Comparison of ENCODE assay signal across 9 mouse cellular contexts in genomic region chr5:43841144-43842010, GRCm38 (mm10). TPM values are rescaled to one million over a fixed set of nuclear protein-coding genes. Genes with fewer than 3 reads are reported as not detected.
DNase-seq lines count a peak whose midpoint lies in the region; ATAC-seq and TF ChIP-seq lines count a peak whose summit lies in the region.
"Had no signal": no experiment of that assay in that cellular context is flagged by ENCODE, and none has a peak within 500 bp of the region (broad histone marks: within the 10 kb centered on the region; RNA-seq: fewer than 3 reads in every experiment).

No protein-coding gene starts in this region.

- no peaks in the 10 kb centered on the region for H3K36me3 ChIP-seq in forebrain, embryonic 14.5 days (ENCODE audit: control insufficient read depth, insufficient read depth, low read length)
- H3K36me3 ChIP-seq in intestine, postnatal 0 days (ENCODE audit: control insufficient read depth, insufficient read depth), result no peaks in the 10 kb centered on the region
- H3K36me3 ChIP-seq in small intestine, adult 2 months (ENCODE audit: control insufficient read depth, insufficient read depth, low read length), result no peaks in the 10 kb centered on the region; the same call in 1 of the 2 replicates
- H3K36me3 ChIP-seq: midbrain, embryonic 12.5 days had no signal

- TF ChIP-seq CTCF in intestine, postnatal 0 days (IDR thresholded peaks at IDR 0.05; ENCODE audit: low read depth), result peak; percentile 96
- TF ChIP-seq CTCF in small intestine, adult 2 months (IDR thresholded peaks at IDR 0.05; ENCODE audit: extremely low read depth, insufficient read length, insufficient replicate concordance, low read depth, low read length), result no peak

- no peaks in the 10 kb centered on the region for H3K27me3 ChIP-seq in forebrain, embryonic 14.5 days (replicated peaks; ENCODE audit: control insufficient read depth, insufficient read depth, low read length)
- no peaks in the 10 kb centered on the region for H3K27me3 ChIP-seq in intestine, postnatal 0 days (replicated peaks; ENCODE audit: control insufficient read depth, insufficient read depth, low read length)
- no peaks in the 10 kb centered on the region for H3K27me3 ChIP-seq in small intestine, adult 2 months (ENCODE audit: control insufficient read depth, insufficient read depth, low read length)
- H3K27me3 ChIP-seq: midbrain, embryonic 12.5 days had no signal

- H3K9ac ChIP-seq in forebrain, embryonic 14.5 days (ENCODE audit: low read length), result no peak overlapping the region
- no peak overlapping the region for H3K9ac ChIP-seq in intestine, postnatal 0 days (ENCODE audit: low read depth, low read length)
- H3K9ac ChIP-seq: midbrain, embryonic 12.5 days had no signal

- no peak overlapping the region for H3K4me2 ChIP-seq in forebrain, embryonic 14.5 days (ENCODE audit: low read length)
- peak overlapping the region; percentile 57 for H3K4me2 ChIP-seq in intestine, postnatal 0 days (replicated peaks; ENCODE audit: low read depth)
- H3K4me2 ChIP-seq: midbrain, embryonic 12.5 days had no signal

- H3K4me1 ChIP-seq in forebrain, embryonic 14.5 days (ENCODE audit: control insufficient read depth, insufficient read depth, low read length), result no peaks in the 10 kb centered on the region
- H3K4me1 ChIP-seq in intestine, postnatal 0 days (replicated peaks; ENCODE audit: control insufficient read depth, insufficient read depth, low read length), result no peaks in the 10 kb centered on the region; the same call in 1 of the 2 replicates
- no peaks in the 10 kb centered on the region; the same call in 1 of the 2 replicates for H3K4me1 ChIP-seq in small intestine, adult 2 months (ENCODE audit: control insufficient read depth, insufficient read depth, insufficient read length, low read length)

- TF ChIP-seq POLR2A in small intestine, adult 2 months (IDR thresholded peaks at IDR 0.05; ENCODE audit: low read depth, low read length), result no peak

- H3K9me3 ChIP-seq in forebrain, embryonic 14.5 days (replicated peaks; ENCODE audit: control insufficient read depth, low read length), result 0 out of 2 replicates have a peak, but pooled peaks cover 2% of the 10 kb centered on the region
- H3K9me3 ChIP-seq in intestine, postnatal 0 days (ENCODE audit: control insufficient read depth), result 0 out of 2 replicates have a peak, but pooled peaks cover 4% of the 10 kb centered on the region

- ATAC-seq in forebrain, embryonic 14.5 days, result 0 out of 2 replicates have a peak, but pooled peaks have one; percentile 56
- peak; percentile 47; the same call in 1 of the 2 replicates for ATAC-seq in intestine, postnatal 0 days

- peak; percentile 37 for DNase-seq in gastrocnemius, postnatal 10 days
- no peak for DNase-seq in gastrocnemius, postnatal 25 days
- DNase-seq in CD4-positive helper T cell, adult 2 months (ENCODE audit: low read depth, low spot score), result peak; percentile 71
- peak; percentile 24 for DNase-seq in c-Kit-negative CD71-positive TER-119-positive erythroid progenitor cells, embryonic 14.5 days (ENCODE audit: low read depth, low spot score)
- peak; percentile 82 for DNase-seq in forebrain, embryonic 14.5 days (ENCODE audit: low spot score)
- peak; percentile 80 for DNase-seq in lung, postnatal 25 days (ENCODE audit: low spot score)

- no peak overlapping the region for H3K4me3 ChIP-seq in forebrain, embryonic 14.5 days (ENCODE audit: low read depth, low read length)
- peak overlapping the region; percentile 24 for H3K4me3 ChIP-seq in intestine, postnatal 0 days (ENCODE audit: low read depth, low read length)
- H3K4me3 ChIP-seq in small intestine, adult 2 months (ENCODE audit: low read depth, low read length), result peak overlapping the region; percentile 8; the same call in 1 of the 2 replicates
- H3K4me3 ChIP-seq: midbrain, embryonic 12.5 days had no signal

- H3K27ac ChIP-seq in forebrain, embryonic 14.5 days (ENCODE audit: low read depth, low read length), result no peak overlapping the region
- no peak overlapping the region for H3K27ac ChIP-seq in intestine, postnatal 0 days (ENCODE audit: low read depth, low read length)
- peak overlapping the region; percentile 83 for H3K27ac ChIP-seq in small intestine, adult 2 months (ENCODE audit: insufficient read depth, low read depth, low read length)
- H3K27ac ChIP-seq: midbrain, embryonic 12.5 days had no signal

- WGBS in forebrain, embryonic 14.5 days, result 52% methylated on average over 11 of the region's 11 CpGs
- 13% methylated on average over 11 of the region's 11 CpGs for WGBS in intestine, postnatal 0 days
- 1% methylated on average over 11 of the region's 11 CpGs for WGBS in small intestine, adult 2 months

RNA-seq across cellular contexts. Expression of gene Fbxl5, which starts 19.9 kb away (rescaled TPM):
- total RNA-seq in gastrocnemius, postnatal 10 days (2021), result 10 to 100 TPM; 27.7 to 32.5 TPM
- 10 to 100 TPM; 26.6 to 27.4 TPM for total RNA-seq in gastrocnemius, postnatal 25 days (2021)
- 91.8 and 99.8 TPM in 2 replicates for polyA plus RNA-seq in forebrain, embryonic 14.5 days (2014; fragmentation: Nextera tagmentation; extraction: Ambion mirVana)
- polyA plus RNA-seq in intestine, postnatal 0 days (2015; fragmentation: Nextera tagmentation; extraction: Ambion mirVana), result 93.6 and 108 TPM in 2 replicates
- 12.0 and 25.8 TPM in 2 replicates for polyA plus RNA-seq in small intestine, adult 2 months (2012; rRNA removed)

RNA-seq across cellular contexts. Expression of gene Bst1, which starts 22.7 kb away (rescaled TPM):
- under 1 TPM; 0.26 to 0.47 TPM for total RNA-seq in gastrocnemius, postnatal 10 days (2021)
- under 1 TPM in 1 of 2 experiments, not detected in 1; 0.21 TPM for total RNA-seq in gastrocnemius, postnatal 25 days (2021)
- polyA plus RNA-seq in forebrain, embryonic 14.5 days (2014; fragmentation: Nextera tagmentation; extraction: Ambion mirVana), result not detected in 2 replicates
- 142 and 144 TPM in 2 replicates for polyA plus RNA-seq in intestine, postnatal 0 days (2015; fragmentation: Nextera tagmentation; extraction: Ambion mirVana)
- 25.9 and 87.8 TPM in 2 replicates for polyA plus RNA-seq in small intestine, adult 2 months (2012; rRNA removed)

RNA-seq across cellular contexts. Expression of gene Cd38, which starts 27.0 kb away (rescaled TPM):
- total RNA-seq in gastrocnemius, postnatal 10 days (2021), result 1 to 10 TPM; 5.6 to 7.6 TPM
- total RNA-seq in gastrocnemius, postnatal 25 days (2021), result 1 to 10 TPM; 2.9 to 3.3 TPM
- 2.8 and 2.9 TPM in 2 replicates for polyA plus RNA-seq in forebrain, embryonic 14.5 days (2014; fragmentation: Nextera tagmentation; extraction: Ambion mirVana)
- polyA plus RNA-seq in intestine, postnatal 0 days (2015; fragmentation: Nextera tagmentation; extraction: Ambion mirVana), result 9.5 and 10.9 TPM in 2 replicates
- 12.4 and 17.6 TPM in 2 replicates for polyA plus RNA-seq in small intestine, adult 2 months (2012; rRNA removed)

Comparison
In these comparisons a context has a peak if more than half of its experiments do, and no peak if none do; other contexts are left out.
1. RNA of gene Bst1, which starts 22.7 kb away (polyA plus RNA-seq): 142 to 144 TPM in intestine, postnatal 0 days and 25.9 to 87.8 TPM in small intestine, adult 2 months; not detected in forebrain, embryonic 14.5 days; every median in the first group is over 10 times any median in the second.